Mouse (Mus musculus): ENCODE results near the gene Cacna2d3.

GRCm38 (mm10) chr14:29561122-29561834 lies 160.4 kb downstream of the Cacna2d3 start:
- TF ChIP-seq CTCF (IDR thresholded peaks at IDR 0.05; ENCODE audit: low read depth) (no peak), EP300 (IDR thresholded peaks at IDR 0.05; ENCODE audit: low read depth) (no peak)

Data from liver, embryonic 14.5 days (tissue).